16 mouse cellular contexts compared by ENCODE assay signal in genomic region chr8:86443744-86444143, GRCm38 (mm10).
DNase-seq lines count a peak whose midpoint lies in the region; ATAC-seq lines count a peak whose summit lies in the region.
"Had no signal": no experiment of that assay in that cellular context is flagged by ENCODE, and none has a peak within 500 bp of the region (broad histone marks: within the 10 kb centered on the region; RNA-seq: fewer than 3 reads in every experiment).

No protein-coding gene starts in this region.

- peak; percentile 1 for DNase-seq in heart, adult 8-10 months (ENCODE audit: low spot score)
- no peak for DNase-seq in heart, postnatal 36 days
- no peak for DNase-seq in midbrain, embryonic 10.5 days (ENCODE audit: low spot score)
- peak; percentile 73 for DNase-seq in adrenal gland, adult 2 months
- DNase-seq in gastrocnemius, postnatal 25 days: no peak
- no peak for DNase-seq in kidney, postnatal 10 days
- DNase-seq: cerebellum, adult 11 months; right cerebral cortex, postnatal 4 days; thymus, postnatal 14 days had no signal

- no peak overlapping the region for H3K4me2 ChIP-seq in midbrain, embryonic 15.5 days
- H3K4me2 ChIP-seq in neural tube, embryonic 15.5 days: no peak overlapping the region
- H3K4me2 ChIP-seq: forebrain, embryonic 15.5 days; kidney, embryonic 15.5 days; liver, embryonic 12.5 days had no signal

- peaks cover 12% of the 10 kb centered on the region; the same call in 1 of the 2 replicates for H3K27me3 ChIP-seq in midbrain, embryonic 10.5 days (ENCODE audit: low read depth, poor library complexity, severe bottlenecking)
- no peaks in the 10 kb centered on the region for H3K27me3 ChIP-seq in midbrain, embryonic 15.5 days (replicated peaks)
- H3K27me3 ChIP-seq in neural tube, embryonic 15.5 days (replicated peaks): no peaks in the 10 kb centered on the region
- H3K27me3 ChIP-seq: forebrain, embryonic 15.5 days; kidney, embryonic 15.5 days; liver, embryonic 12.5 days; Patski had no signal

- H3K9ac ChIP-seq in midbrain, embryonic 15.5 days: no peak overlapping the region
- H3K9ac ChIP-seq in neural tube, embryonic 15.5 days (replicated peaks): no peak overlapping the region
- H3K9ac ChIP-seq: forebrain, embryonic 15.5 days; kidney, embryonic 15.5 days; liver, embryonic 12.5 days had no signal

- WGBS in midbrain, embryonic 10.5 days: 93% methylated on average over 2 of the region's 2 CpGs
- 77% methylated on average over 2 of the region's 2 CpGs for WGBS in midbrain, embryonic 15.5 days
- WGBS in neural tube, embryonic 15.5 days: 59% methylated on average over 2 of the region's 2 CpGs

- no peaks in the 10 kb centered on the region for H3K36me3 ChIP-seq in midbrain, embryonic 10.5 days
- H3K36me3 ChIP-seq in midbrain, embryonic 15.5 days (replicated peaks): no peaks in the 10 kb centered on the region
- no peaks in the 10 kb centered on the region for H3K36me3 ChIP-seq in neural tube, embryonic 15.5 days
- H3K36me3 ChIP-seq: forebrain, embryonic 15.5 days; kidney, embryonic 15.5 days; liver, embryonic 12.5 days had no signal

- intact Hi-C loops in heart, postnatal 36 days (cut with DNase I): no loop called here

- H3K27ac ChIP-seq in midbrain, embryonic 10.5 days (replicated peaks): peak overlapping the region; percentile 29; the same call in 1 of the 2 replicates
- H3K27ac ChIP-seq in midbrain, embryonic 15.5 days: no peak overlapping the region
- 0 out of 2 replicates have a peak overlapping the region, but pooled peaks have one; percentile 1 for H3K27ac ChIP-seq in neural tube, embryonic 15.5 days (replicated peaks)
- H3K27ac ChIP-seq: forebrain, embryonic 15.5 days; kidney, embryonic 15.5 days; liver, embryonic 12.5 days had no signal

- H3K9me3 ChIP-seq in midbrain, embryonic 10.5 days (replicated peaks): no peaks in the 10 kb centered on the region
- no peaks in the 10 kb centered on the region for H3K9me3 ChIP-seq in midbrain, embryonic 15.5 days
- H3K9me3 ChIP-seq in neural tube, embryonic 15.5 days (replicated peaks): no peaks in the 10 kb centered on the region
- H3K9me3 ChIP-seq: forebrain, embryonic 15.5 days; kidney, embryonic 15.5 days; liver, embryonic 12.5 days had no signal

- no peak for ATAC-seq in midbrain, embryonic 15.5 days (replicated peaks)
- ATAC-seq in neural tube, embryonic 15.5 days (ENCODE audit: low FRiP score): no peak
- ATAC-seq: forebrain, embryonic 15.5 days; inflammation-experienced regulatory T-cells, adult 6 months; liver, embryonic 12.5 days; Patski had no signal

- H3K4me3 ChIP-seq in midbrain, embryonic 10.5 days: no peak overlapping the region
- H3K4me3 ChIP-seq in midbrain, embryonic 15.5 days: no peak overlapping the region
- no peak overlapping the region for H3K4me3 ChIP-seq in neural tube, embryonic 15.5 days (replicated peaks)
- H3K4me3 ChIP-seq: forebrain, embryonic 15.5 days; kidney, embryonic 15.5 days; liver, embryonic 12.5 days had no signal

- H3K4me1 ChIP-seq in midbrain, embryonic 10.5 days: peaks cover 15% of the 10 kb centered on the region
- peaks cover 16% of the 10 kb centered on the region for H3K4me1 ChIP-seq in midbrain, embryonic 15.5 days
- H3K4me1 ChIP-seq in neural tube, embryonic 15.5 days: peaks cover 14% of the 10 kb centered on the region
- H3K4me1 ChIP-seq: kidney, embryonic 15.5 days; liver, embryonic 12.5 days had no signal

Comparison
In these comparisons a context has a peak if more than half of its experiments do, and no peak if none do; other contexts are left out.
1. DNase-seq: peak in heart, adult 8-10 months (single experiment) and adrenal gland, adult 2 months (single experiment); none in heart, postnatal 36 days (0 of 2), midbrain, embryonic 10.5 days (single experiment), gastrocnemius, postnatal 25 days (single experiment) and kidney, postnatal 10 days (single experiment).